Mouse (Mus musculus): ENCODE results near the gene Prpf4.
A peak's percentile ranks its signal among the peaks of the same experiment; 100 is the strongest.

The Prpf4 gene

GRCm38 (mm10) chr4:62408601-62409282 is at the start of gene Prpf4, which contains the start of gene Cdc26:
TSS of gene Prpf4 (plus strand) at chr4:62408797.
TSS of gene Cdc26 (minus strand) at chr4:62408642.
- DNase-seq (ENCODE audit: low read depth, low spot score): peak; percentile 100

- DNase-seq (ENCODE audit: low read depth, low spot score): peak; percentile 39
These were observed 49.3 kb upstream of the Prpf4 start for GRCm38 (mm10) chr4:62359256-62359775.

GRCm38 (mm10) chr4:62360088-62360804 is 48.4 kb upstream of the Prpf4 start, which contains the start of the genes Fkbp15 and Slc31a1:
TSS of gene Fkbp15 (minus strand) at chr4:62360548.
TSS of gene Slc31a1 (plus strand) at chr4:62360727.
- peak; percentile 99 for DNase-seq (ENCODE audit: low read depth, low spot score)

GRCm38 (mm10) chr4:62360805-62361455 is 47.7 kb upstream of the Prpf4 start:
- DNase-seq (ENCODE audit: low read depth, low spot score): peak; percentile 51

- DNase-seq (ENCODE audit: low read depth, low spot score): no peak
These were observed 47.0 kb upstream of the Prpf4 start for GRCm38 (mm10) chr4:62361571-62361970.

- DNase-seq (ENCODE audit: low read depth, low spot score): peak; percentile 10
These were observed 46.6 kb upstream of the Prpf4 start for GRCm38 (mm10) chr4:62361997-62362396.

- no peak for DNase-seq (ENCODE audit: low read depth, low spot score)
These were observed 46.2 kb upstream of the Prpf4 start for GRCm38 (mm10) chr4:62362437-62362836.

GRCm38 (mm10) chr4:62364299-62364698 is 44.3 kb upstream of the Prpf4 start:
- DNase-seq (ENCODE audit: low read depth, low spot score): no peak

- DNase-seq (ENCODE audit: low read depth, low spot score): no peak
These were observed 42.3 kb upstream of the Prpf4 start for GRCm38 (mm10) chr4:62366291-62366690.

- no peak for DNase-seq (ENCODE audit: low read depth, low spot score)
These were observed 41.0 kb upstream of the Prpf4 start for GRCm38 (mm10) chr4:62367586-62367985.

GRCm38 (mm10) chr4:62369091-62369490 is 39.5 kb upstream of the Prpf4 start:
- no peak for DNase-seq (ENCODE audit: low read depth, low spot score)

- no peak for DNase-seq (ENCODE audit: low read depth, low spot score)
These were observed 36.2 kb upstream of the Prpf4 start for GRCm38 (mm10) chr4:62372410-62372809.

- DNase-seq (ENCODE audit: low read depth, low spot score): no peak
These were observed 35.6 kb upstream of the Prpf4 start for GRCm38 (mm10) chr4:62372818-62373520.

GRCm38 (mm10) chr4:62373668-62374067 is 34.9 kb upstream of the Prpf4 start:
- no peak for DNase-seq (ENCODE audit: low read depth, low spot score)

GRCm38 (mm10) chr4:62374342-62374741 is 34.3 kb upstream of the Prpf4 start:
- DNase-seq (ENCODE audit: low read depth, low spot score): no peak

- no peak for DNase-seq (ENCODE audit: low read depth, low spot score)
These were observed 32.5 kb upstream of the Prpf4 start for GRCm38 (mm10) chr4:62376123-62376522.

GRCm38 (mm10) chr4:62379724-62380381 is 28.7 kb upstream of the Prpf4 start:
- no peak for DNase-seq (ENCODE audit: low read depth, low spot score)

GRCm38 (mm10) chr4:62383207-62383606 is 25.4 kb upstream of the Prpf4 start:
- no peak for DNase-seq (ENCODE audit: low read depth, low spot score)

- DNase-seq (ENCODE audit: low read depth, low spot score): no peak
These were observed 24.8 kb upstream of the Prpf4 start for GRCm38 (mm10) chr4:62383752-62384151.

GRCm38 (mm10) chr4:62384159-62384558 is 24.4 kb upstream of the Prpf4 start:
- DNase-seq (ENCODE audit: low read depth, low spot score): no peak

- DNase-seq (ENCODE audit: low read depth, low spot score): no peak
These were observed 23.2 kb upstream of the Prpf4 start for GRCm38 (mm10) chr4:62385439-62385838.

Data from 3T3-L1 (cell line).